Mouse (Mus musculus): ENCODE results near the gene Izumo1r. TPM values are rescaled to one million over a fixed set of nuclear protein-coding genes. Genes with fewer than 3 reads are reported as not detected.

The Izumo1r gene
- polyA plus RNA-seq, 1 experiment from 2014 or later: not detected

Other genes with a start within 250 kb of the Izumo1r start
- gene Piwil4, start 163.2 kb downstream of the Izumo1r start, polyA plus RNA-seq (2016; fragmentation: Nextera tagmentation; extraction: Ambion mirVana): 0.17 and 0.39 TPM in 2 replicates
- 2.2 and 2.4 TPM in 2 replicates for gene Fut4, start 151.6 kb downstream of the Izumo1r start, polyA plus RNA-seq (2016; fragmentation: Nextera tagmentation; extraction: Ambion mirVana)
- gene 1700012B09Rik, start 132.9 kb downstream of the Izumo1r start, polyA plus RNA-seq (2016; fragmentation: Nextera tagmentation; extraction: Ambion mirVana): 3.6 and 4.2 TPM in 2 replicates
- 20.6 and 25.9 TPM in 2 replicates for gene Mre11a, start 119.3 kb downstream of the Izumo1r start, polyA plus RNA-seq (2016; fragmentation: Nextera tagmentation; extraction: Ambion mirVana)
- gene Ankrd49, start 119.1 kb downstream of the Izumo1r start, polyA plus RNA-seq (2016; fragmentation: Nextera tagmentation; extraction: Ambion mirVana): 44.4 and 45.6 TPM in 2 replicates
- gene Gpr83, start 43.7 kb downstream of the Izumo1r start, polyA plus RNA-seq (2016; fragmentation: Nextera tagmentation; extraction: Ambion mirVana): 1.6 and 1.7 TPM in 2 replicates
- gene Panx1, start 141.5 kb upstream of the Izumo1r start, polyA plus RNA-seq (2016; fragmentation: Nextera tagmentation; extraction: Ambion mirVana): 104 and 114 TPM in 2 replicates
- not detected in 2 replicates for gene Hephl1, start 208.2 kb upstream of the Izumo1r start, polyA plus RNA-seq (2016; fragmentation: Nextera tagmentation; extraction: Ambion mirVana)

Measured in hindbrain, embryonic 12.5 days (tissue).